Mouse (Mus musculus) midbrain, embryonic 13.5 days (tissue): ENCODE measurements at regions not wholly inside any gene's neighbourhood (a gene's known extent, or its start where the extent isn't known, plus 50 kb on each side); places are given as distances from the start of the nearest gene placed in this dataset.
"Not testable (repeated sequence)": the region's sequence is repeated elsewhere in the genome, so short reads cannot be mapped to it uniquely, and the experiment has no call there.

Experiments used
- ATAC-seq: fragments of 200-750 bp; cut with Nextera tagmentation; 2 replicates; pipeline ENCODE4 v1.8.0; 2017; ENCODE audit warnings: mild to moderate bottlenecking, moderate TSS enrichment, moderate library complexity
- H3K27ac ChIP-seq: fragments of 300-500 bp; sonication (generic); 2 replicates; pipeline ENCODE4 v1.5.1; 2015; ENCODE audit warnings: inconsistent platforms, mild to moderate bottlenecking, moderate library complexity
- H3K27me3 ChIP-seq: fragments of 300-500 bp; sonication (generic); 2 replicates; pipeline ENCODE4 v1.6.1; 2015; ENCODE audit warnings: mild to moderate bottlenecking, inconsistent platforms
- H3K36me3 ChIP-seq: fragments of 300-500 bp; sonication (generic); 2 replicates; pipeline ENCODE4 v1.6.1; 2015; ENCODE audit warnings: mild to moderate bottlenecking, inconsistent platforms
- H3K4me1 ChIP-seq: fragments of 300-500 bp; sonication (generic); replicated peaks from 2 replicates; pipeline ENCODE4 v1.6.1; 2015; ENCODE audit warnings: inconsistent platforms
- H3K4me2 ChIP-seq: fragments of 300-500 bp; sonication (generic); replicated peaks from 2 replicates; pipeline ENCODE4 v1.6.1; 2015; ENCODE audit warnings: moderate library complexity, mild to moderate bottlenecking, inconsistent platforms
- H3K4me3 ChIP-seq: fragments of 300-500 bp; sonication (generic); replicated peaks from 2 replicates; pipeline ENCODE4 v1.5.1; 2015; ENCODE audit warnings: mild to moderate bottlenecking, inconsistent platforms
- H3K9ac ChIP-seq: fragments of 300-500 bp; sonication (generic); replicated peaks from 2 replicates; pipeline ENCODE4 v1.6.1; 2015; ENCODE audit warnings: mild to moderate bottlenecking, inconsistent platforms
- H3K9me3 ChIP-seq: fragments of 300-500 bp; sonication (generic); 2 replicates; pipeline ENCODE4 v1.6.1; 2016; ENCODE audit warnings: mild to moderate bottlenecking, inconsistent platforms
- WGBS: fragments of 180-500 bp; shearing (Covaris S2); methylation state at CpG from one replicate; pipeline ENCODE4 v1.1.7; 2015; 5-methylcytosine and 5-hydroxymethylcytosine counted together

GRCm38 (mm10) chr13:41925851-41926250 is 78.4 kb upstream of the Adtrp start:
- ATAC-seq, H3K4me3 ChIP-seq, H3K4me2 ChIP-seq, H3K27ac ChIP-seq, H3K4me1 ChIP-seq, H3K9ac ChIP-seq, H3K9me3 ChIP-seq, H3K36me3 ChIP-seq, H3K27me3 ChIP-seq: not testable (repeated sequence)
- WGBS, result 87% methylated on average over 2 of the region's 2 CpGs

DNA sequence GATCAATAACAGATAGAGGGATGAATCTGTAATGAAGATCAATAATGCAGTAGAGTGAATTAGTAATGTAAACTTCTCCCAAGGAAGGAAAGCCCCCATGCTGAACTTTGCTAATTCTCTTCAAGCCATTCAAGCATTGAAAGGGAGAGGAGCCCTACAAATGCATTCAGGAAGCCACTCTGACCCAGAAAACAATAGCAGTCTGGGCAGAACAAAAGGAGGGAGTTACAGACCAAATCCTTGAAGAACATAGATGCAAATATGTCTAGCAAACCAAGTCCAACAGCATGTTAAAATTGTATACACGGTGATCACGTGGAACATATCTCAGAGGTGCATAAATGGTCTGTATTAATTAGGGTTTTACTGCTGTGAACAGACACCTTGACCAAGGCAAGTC is 77.7 kb upstream of the Adtrp start:
- 16% methylated on average over 2 of the region's 2 CpGs for WGBS
- H3K36me3 ChIP-seq, result no peaks in the 10 kb centered on the region
- no peak for ATAC-seq
- no peak overlapping the region for H3K4me3 ChIP-seq
- no peaks in the 10 kb centered on the region for H3K4me1 ChIP-seq
- H3K4me2 ChIP-seq, result no peak overlapping the region
- H3K9me3 ChIP-seq, result no peaks in the 10 kb centered on the region
- H3K9ac ChIP-seq, result no peak overlapping the region
- no peaks in the 10 kb centered on the region for H3K27me3 ChIP-seq
- H3K27ac ChIP-seq, result no peak overlapping the region

DNA sequence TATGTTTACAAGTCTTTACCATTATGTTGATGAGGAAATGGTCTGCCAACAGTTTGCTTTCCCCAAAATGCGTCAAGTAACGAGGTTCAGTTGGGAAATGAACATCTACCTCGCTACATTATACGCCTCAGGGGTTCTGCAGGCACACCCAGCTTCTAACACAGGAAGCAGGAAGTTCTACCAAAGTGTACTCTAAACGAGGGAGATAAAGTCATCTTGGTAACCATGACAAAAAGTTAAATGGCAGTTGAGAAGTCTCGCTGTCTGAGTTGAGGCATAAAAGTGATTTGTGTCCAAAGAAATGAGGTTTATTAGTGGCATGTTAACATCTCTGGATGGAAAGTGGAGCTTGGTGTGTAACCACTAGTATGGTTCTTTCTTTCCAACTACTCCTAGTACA is 73.7 kb upstream of the Adtrp start:
- no peak overlapping the region for H3K27ac ChIP-seq
- H3K27me3 ChIP-seq, result no peaks in the 10 kb centered on the region
- H3K36me3 ChIP-seq, result no peaks in the 10 kb centered on the region
- no peak overlapping the region for H3K4me3 ChIP-seq
- peaks cover 10% of the 10 kb centered on the region for H3K4me1 ChIP-seq
- WGBS, result 92% methylated on average over 6 of the region's 6 CpGs
- no peak overlapping the region for H3K9ac ChIP-seq
- no peak overlapping the region for H3K4me2 ChIP-seq
- ATAC-seq, result no peak
- H3K9me3 ChIP-seq, result no peaks in the 10 kb centered on the region

DNA sequence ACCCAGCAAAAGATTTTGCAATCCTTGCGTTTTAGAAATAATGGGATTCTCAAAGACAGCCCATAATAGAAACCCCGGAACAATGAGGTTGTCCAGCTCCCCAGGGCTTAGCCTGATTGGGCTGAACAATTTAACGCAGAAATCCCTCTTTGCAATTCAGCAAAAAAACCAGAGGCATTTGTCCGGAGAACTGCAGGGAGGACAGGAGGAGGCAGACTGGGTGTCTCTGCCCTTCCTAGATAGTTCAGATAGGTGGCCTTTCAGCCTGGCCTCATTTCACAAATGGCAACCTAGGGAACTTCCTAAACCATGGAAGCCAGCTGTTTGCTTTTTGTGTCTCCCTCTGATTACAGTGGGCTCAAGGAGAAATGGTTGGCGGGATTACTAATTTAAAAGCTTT is 71.0 kb upstream of the Adtrp start:
- Histone ChIP-seq H3K27me3 (no peaks in the 10 kb centered on the region), H3K4me1 (peaks cover 10% of the 10 kb centered on the region), H3K9ac (no peak overlapping the region), H3K4me2 (no peak overlapping the region), H3K36me3 (no peaks in the 10 kb centered on the region), H3K9me3 (no peaks in the 10 kb centered on the region), H3K4me3 (no peak overlapping the region), H3K27ac (no peak overlapping the region)
- 9% methylated on average over 5 of the region's 5 CpGs for WGBS
- no peak for ATAC-seq

DNA sequence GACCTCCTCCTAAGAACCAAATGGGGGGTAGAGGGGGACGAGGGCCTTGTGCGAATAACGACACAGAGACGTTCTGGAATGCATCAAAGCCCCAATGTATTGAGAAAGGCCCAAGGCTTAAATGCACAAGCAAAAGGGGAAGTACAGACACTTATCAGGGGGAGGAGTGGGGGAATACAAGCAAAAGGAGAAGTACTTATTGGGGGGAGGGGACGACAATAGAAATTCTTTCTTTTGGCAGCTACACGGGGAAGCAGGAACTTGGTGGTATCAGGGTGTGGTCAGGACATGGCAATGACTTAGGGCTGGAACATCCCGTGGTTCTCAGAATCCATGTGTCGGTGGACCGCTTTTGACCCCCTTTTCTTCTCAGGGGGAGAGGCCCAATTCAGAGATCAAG is 68.3 kb upstream of the Adtrp start:
- ATAC-seq, H3K27me3 ChIP-seq, H3K27ac ChIP-seq, H3K4me3 ChIP-seq, H3K9ac ChIP-seq, H3K36me3 ChIP-seq, H3K9me3 ChIP-seq, H3K4me2 ChIP-seq: not testable (repeated sequence)
- 90% methylated on average over 9 of the region's 9 CpGs for WGBS
- peaks cover 10% of the 10 kb centered on the region for H3K4me1 ChIP-seq

DNA sequence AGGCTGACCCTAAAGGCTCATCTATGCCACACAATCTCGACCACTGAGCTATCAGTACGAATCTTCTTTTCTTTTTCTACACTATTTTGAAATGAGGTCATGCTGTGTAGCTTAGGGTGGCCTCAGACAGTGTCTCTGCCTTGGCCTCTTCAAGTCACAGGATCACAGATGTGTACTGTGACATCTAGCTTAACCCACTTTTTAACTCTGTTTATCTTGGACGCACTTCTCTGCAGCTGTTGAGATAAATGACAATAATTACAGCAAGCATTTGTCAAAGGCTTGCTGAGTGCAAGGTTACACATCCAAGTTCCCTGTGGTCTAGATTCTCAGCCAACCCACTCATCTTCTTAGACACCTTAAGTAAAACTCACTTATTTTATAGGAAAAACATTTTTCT is 63.3 kb upstream of the Adtrp start:
- Histone ChIP-seq H3K9ac (no peak overlapping the region), H3K27ac (no peak overlapping the region), H3K4me3 (no peak overlapping the region), H3K4me1 (no peaks in the 10 kb centered on the region), H3K27me3 (no peaks in the 10 kb centered on the region), H3K9me3 (no peaks in the 10 kb centered on the region), H3K36me3 (no peaks in the 10 kb centered on the region), H3K4me2 (no peak overlapping the region)
- WGBS, result 73% methylated on average over 3 of the region's 3 CpGs
- ATAC-seq, result no peak

DNA sequence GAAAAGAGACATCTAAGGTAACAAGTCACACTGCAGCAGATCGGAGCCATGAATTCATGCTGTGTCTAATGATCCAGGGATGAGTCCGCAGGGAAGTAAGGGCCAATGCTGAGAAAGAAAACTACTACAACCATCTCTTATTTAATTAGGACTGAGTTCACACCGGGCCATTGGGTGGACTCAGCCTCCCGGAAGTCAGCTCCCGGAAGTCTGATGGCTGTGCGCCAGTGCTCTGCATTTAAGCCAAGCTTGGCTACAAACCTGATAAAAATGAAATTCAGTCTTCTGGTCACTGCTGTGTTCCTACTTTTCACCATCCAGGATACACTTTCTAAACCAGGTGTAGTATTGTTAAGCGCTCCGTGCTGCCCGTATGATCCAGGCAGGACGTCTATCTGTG is 62.8 kb upstream of the Adtrp start:
- no peak for ATAC-seq
- Histone ChIP-seq H3K9me3 (no peaks in the 10 kb centered on the region), H3K9ac (no peak overlapping the region), H3K27ac (no peak overlapping the region), H3K4me1 (no peaks in the 10 kb centered on the region), H3K4me3 (no peak overlapping the region), H3K27me3 (no peaks in the 10 kb centered on the region), H3K4me2 (no peak overlapping the region), H3K36me3 (no peaks in the 10 kb centered on the region)
- WGBS, result 89% methylated on average over 10 of the region's 10 CpGs

DNA sequence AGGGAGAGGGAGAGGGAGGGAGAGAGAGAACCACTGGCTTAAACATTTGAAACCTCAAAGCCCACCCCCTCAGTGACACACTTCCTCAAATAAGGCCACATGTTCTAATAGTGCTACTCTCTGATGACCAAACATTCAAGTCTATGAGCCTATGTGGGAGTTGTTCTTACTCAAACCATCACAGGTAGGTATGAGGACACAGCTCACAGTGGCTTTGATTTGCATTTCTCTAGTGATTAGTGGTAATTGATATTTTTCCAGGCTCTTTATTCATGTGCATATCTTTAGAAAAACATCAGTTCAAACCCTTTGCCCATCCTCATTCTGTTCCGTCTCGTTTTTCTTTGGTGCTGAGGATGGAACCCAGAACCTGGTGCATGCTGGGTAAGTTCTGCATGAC is 59.5 kb upstream of the Adtrp start:
- Histone ChIP-seq H3K36me3 (no peaks in the 10 kb centered on the region), H3K27ac (no peak overlapping the region), H3K4me1 (no peaks in the 10 kb centered on the region), H3K4me2 (no peak overlapping the region), H3K4me3 (no peak overlapping the region), H3K9me3 (no peaks in the 10 kb centered on the region), H3K9ac (no peak overlapping the region), H3K27me3 (no peaks in the 10 kb centered on the region)
- no peak for ATAC-seq
- WGBS, result 91% methylated on average over 2 of the region's 2 CpGs

- Histone ChIP-seq H3K9me3 (no peaks in the 10 kb centered on the region), H3K4me1 (no peaks in the 10 kb centered on the region), H3K9ac (no peak overlapping the region), H3K27ac (no peak overlapping the region), H3K36me3 (no peaks in the 10 kb centered on the region), H3K27me3 (no peaks in the 10 kb centered on the region), H3K4me3 (no peak overlapping the region), H3K4me2 (no peak overlapping the region)
- ATAC-seq, result no peak
These were observed 55.8 kb upstream of the Adtrp start for GRCm38 (mm10) chr13:41903286-41903685.

- no peak overlapping the region for H3K9ac ChIP-seq
- H3K27me3 ChIP-seq, result no peaks in the 10 kb centered on the region
- H3K4me3 ChIP-seq, result no peak overlapping the region
- no peak overlapping the region for H3K27ac ChIP-seq
- 92% methylated on average over 13 of the region's 13 CpGs for WGBS
- H3K4me2 ChIP-seq, result no peak overlapping the region
- H3K9me3 ChIP-seq, result no peaks in the 10 kb centered on the region
- H3K36me3 ChIP-seq, result no peaks in the 10 kb centered on the region
- ATAC-seq, result no peak
- no peaks in the 10 kb centered on the region for H3K4me1 ChIP-seq
These were observed 52.5 kb upstream of the Adtrp start for GRCm38 (mm10) chr13:41899837-41900463.

DNA sequence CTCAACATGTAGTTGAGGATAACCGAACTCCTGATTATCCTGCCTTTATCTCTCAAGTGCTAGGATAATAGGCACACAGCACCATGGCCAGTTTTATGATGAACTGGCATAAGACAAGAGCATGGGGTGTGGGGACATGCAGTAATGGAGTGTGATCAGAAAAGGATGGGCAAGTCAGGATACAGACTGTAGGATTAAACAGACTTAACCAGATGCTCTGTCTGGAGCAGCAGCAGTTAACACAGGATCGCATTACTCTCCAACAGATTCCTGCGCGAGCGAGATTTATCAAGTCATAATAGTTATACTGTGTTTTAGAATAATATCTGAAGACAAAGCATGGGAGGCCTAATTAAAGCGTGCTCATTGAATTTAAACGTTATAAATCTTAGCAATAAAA is 51.8 kb upstream of the Adtrp start:
- Histone ChIP-seq H3K27me3 (no peaks in the 10 kb centered on the region), H3K4me1 (no peaks in the 10 kb centered on the region), H3K4me3 (no peak overlapping the region), H3K9ac (no peak overlapping the region), H3K36me3 (no peaks in the 10 kb centered on the region), H3K27ac (no peak overlapping the region), H3K9me3 (no peaks in the 10 kb centered on the region), H3K4me2 (no peak overlapping the region)
- ATAC-seq, result no peak
- WGBS, result 91% methylated on average over 7 of the region's 7 CpGs

DNA sequence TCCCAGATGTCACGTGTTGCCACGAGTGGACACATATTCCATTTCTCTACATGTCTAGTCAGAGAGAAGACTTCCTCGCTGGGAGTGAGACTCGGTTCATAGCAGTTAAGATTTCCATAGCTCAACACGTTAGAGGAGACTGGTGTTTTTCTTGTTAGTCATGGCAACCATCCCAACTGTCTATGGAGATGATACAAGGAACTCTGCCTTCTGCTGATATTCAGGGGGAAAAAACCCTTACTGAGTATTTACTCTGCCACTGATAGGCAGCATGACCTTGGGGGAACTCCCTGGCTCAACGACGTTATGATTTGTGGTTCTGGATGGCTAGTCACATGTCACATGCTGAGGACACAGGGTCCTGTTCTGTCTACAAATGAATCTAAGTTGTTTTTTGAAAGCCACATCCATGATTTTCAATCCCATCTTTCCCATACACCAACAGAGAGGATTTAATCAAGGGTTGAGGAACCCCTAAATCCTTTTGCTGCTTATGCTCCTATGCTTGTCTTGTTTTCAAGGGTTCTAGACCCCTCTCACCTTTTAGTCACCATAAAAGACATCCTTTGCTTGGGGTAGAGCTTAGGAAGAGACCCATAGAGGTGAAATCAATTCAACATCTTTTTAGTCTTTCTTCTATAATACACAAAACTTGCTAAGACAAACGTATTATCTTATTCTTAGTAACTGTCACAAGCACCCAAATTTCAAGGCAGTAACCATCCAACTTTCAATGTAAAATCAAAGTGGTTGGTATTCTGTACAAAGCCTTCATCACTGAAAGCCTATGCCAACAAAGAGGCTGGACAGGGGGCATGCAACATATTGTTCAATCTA is 50.2 kb upstream of the Adtrp start:
- ATAC-seq, result no peak
- no peaks in the 10 kb centered on the region for H3K36me3 ChIP-seq
- H3K4me2 ChIP-seq, result no peak overlapping the region
- H3K4me3 ChIP-seq, result no peak overlapping the region
- no peaks in the 10 kb centered on the region for H3K27me3 ChIP-seq
- WGBS, result 94% methylated on average over 8 of the region's 8 CpGs
- H3K9me3 ChIP-seq, result no peaks in the 10 kb centered on the region
- no peaks in the 10 kb centered on the region for H3K4me1 ChIP-seq
- H3K27ac ChIP-seq, result no peak overlapping the region
- H3K9ac ChIP-seq, result no peak overlapping the region
